Mouse (Mus musculus) left cerebral cortex, adult 2 months (tissue): ENCODE results near the gene Ppfia1. TPM values are rescaled to one million over a fixed set of nuclear protein-coding genes. Genes with fewer than 3 reads are reported as not detected.

Experiments
- DNase-seq, 2 experiments: peaks; one replicate each; pipeline ENCODE4 v3.0.0; 2021 to 2022; ENCODE audit warnings: low spot score in 2 of 2, mixed read lengths in 1 of 2; ENCODE audit errors: extremely low spot score in 1 of 2
- H3K27ac ChIP-seq: fragments of 200-600 bp; 2 replicates; pipeline ENCODE4 v1.8.1; 2022
- H3K4me3 ChIP-seq: fragments of 200-600 bp; 2 replicates; pipeline ENCODE4 v1.8.1; 2022
- CTCF ChIP-seq: fragments of 200-600 bp; IDR thresholded peaks from 2 replicates; pipeline ENCODE4 v1.8.1; 2022; ENCODE audit warnings: antibody characterized with exemption, mild to moderate bottlenecking, moderate library complexity
- intact Hi-C: fragments of 180-260 bp; cut with DNase I; formaldehyde crosslinking; loops from one replicate; pipeline ENCODE4 v1.15.1; 2025
- total RNA-seq, 2 experiments: library from RNA; stranded (reverse); gene quantifications; 2 replicates each; pipeline ENCODE4 v1.2.3; 2021

Gene Ppfia1
- total RNA-seq, 2 experiments from 2014 or later, result 35.9 to 37.3 TPM

DNA sequence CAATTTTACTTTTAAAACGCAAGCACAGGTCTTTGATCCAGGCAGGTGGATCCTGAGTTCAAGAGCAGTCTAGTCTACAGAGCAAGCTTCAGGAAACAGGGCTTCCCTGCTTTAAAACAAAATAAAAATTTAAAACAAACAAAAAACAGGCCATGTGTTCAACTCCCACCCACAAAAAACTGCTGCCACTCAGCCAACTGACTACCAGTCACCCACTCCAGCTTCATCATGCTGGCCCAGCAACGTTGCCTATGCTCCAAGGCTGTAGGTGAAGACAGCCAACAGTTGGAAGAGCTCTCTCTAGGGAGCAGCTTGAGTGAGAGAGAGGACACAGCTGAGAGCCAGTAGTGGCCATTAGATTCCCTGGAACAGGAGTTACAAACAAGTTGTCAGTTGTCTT, 31.6 kb downstream of the Ppfia1 start:
- DNase-seq, result no peak
- intact Hi-C loops, result no loop called here
- Histone ChIP-seq H3K27ac (no peak overlapping the region), H3K4me3 (no peak overlapping the region)
- no peak for TF ChIP-seq CTCF

DNA sequence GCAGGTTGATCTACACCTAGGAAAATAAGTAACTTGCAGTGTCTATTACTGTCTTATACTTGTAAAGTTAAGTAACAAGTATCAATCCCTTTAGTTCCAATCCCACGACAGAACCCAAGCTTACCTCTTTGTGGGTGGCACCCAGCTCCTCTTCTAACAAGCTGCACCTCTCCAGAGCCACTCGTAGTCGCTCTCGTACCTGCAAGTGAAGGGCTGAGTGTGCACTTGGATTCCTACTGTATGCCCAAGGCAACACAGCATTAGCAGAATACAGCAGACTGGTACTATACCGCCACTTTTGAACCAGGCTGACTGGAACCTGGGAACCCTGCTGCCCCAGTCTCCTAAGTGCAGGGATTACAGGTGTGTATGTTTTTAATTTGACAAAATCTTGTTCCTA, 33.7 kb downstream of the Ppfia1 start:
- no peak overlapping the region for H3K4me3 ChIP-seq
- no peak for TF ChIP-seq CTCF
- no peak for DNase-seq
- no peak overlapping the region for H3K27ac ChIP-seq
- intact Hi-C loops, result no loop called here

DNA sequence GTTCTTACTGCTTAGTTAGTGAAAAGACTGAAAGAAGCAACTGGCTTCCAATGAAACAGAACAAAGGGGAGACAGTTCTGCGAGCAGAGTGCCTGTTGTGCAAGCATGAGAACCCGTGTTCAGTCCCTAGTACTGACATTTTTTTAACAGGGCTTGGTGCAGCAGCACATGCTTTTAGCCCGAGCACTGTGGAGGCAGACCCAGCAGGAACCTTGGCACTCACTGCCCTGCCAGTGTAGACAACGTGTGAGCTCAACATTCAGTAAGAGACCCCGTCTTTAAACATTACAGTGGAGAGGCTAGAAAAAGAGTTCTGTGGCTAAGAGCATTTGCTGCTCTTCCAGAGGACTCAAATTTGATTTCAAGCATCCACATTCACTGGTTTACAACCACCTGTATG, 36.8 kb downstream of the Ppfia1 start:
- no peak for TF ChIP-seq CTCF
- no peak for DNase-seq
- intact Hi-C loops, result no loop called here
- H3K4me3 ChIP-seq, result no peak overlapping the region
- H3K27ac ChIP-seq, result no peak overlapping the region

DNA sequence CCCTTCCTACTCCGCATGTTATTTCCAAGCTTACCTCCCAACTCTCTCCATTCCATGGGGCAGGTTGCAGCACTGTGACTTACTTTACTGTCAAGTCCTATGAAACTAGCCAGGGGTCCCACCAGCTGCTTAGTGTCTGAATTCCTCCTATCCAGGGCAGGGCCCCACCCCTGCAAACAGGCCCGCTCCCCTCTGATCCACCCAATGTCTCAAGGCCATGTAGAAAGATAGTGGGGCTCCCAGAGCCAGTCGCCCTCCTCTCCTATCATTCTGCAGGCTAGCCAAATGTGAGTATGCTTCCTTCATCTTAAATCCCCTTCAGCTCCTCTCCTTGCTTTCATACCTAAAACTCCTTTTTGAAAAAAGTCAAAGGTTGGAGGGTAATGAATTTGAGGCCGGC, 44.4 kb downstream of the Ppfia1 start:
- Histone ChIP-seq H3K4me3 (no peak overlapping the region), H3K27ac (no peak overlapping the region)
- intact Hi-C loops, result no loop called here
- DNase-seq, result no peak
- TF ChIP-seq CTCF, result no peak

DNA sequence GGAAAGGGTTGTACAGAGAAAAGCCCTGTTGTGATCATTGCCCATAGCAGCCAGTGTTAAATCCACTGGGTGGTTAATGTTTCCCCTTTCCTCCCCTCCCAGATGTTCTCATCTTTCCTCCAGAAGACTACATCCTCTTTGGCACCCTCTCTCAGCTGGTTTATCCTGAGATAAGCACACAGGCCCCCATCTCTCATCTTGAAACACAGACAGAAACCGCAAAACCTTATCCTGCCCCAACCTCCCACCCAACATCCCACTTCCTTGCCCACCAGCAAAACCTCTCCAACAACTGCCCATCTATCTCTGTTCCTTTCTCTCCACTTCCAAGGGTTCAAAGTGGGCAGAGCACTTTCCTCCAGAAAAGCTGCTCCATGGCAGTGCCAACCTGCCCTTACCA, 46.7 kb downstream of the Ppfia1 start:
- H3K4me3 ChIP-seq, result no peak overlapping the region
- no peak for TF ChIP-seq CTCF
- DNase-seq, result no peak
- no peak overlapping the region for H3K27ac ChIP-seq
- intact Hi-C loops, result no loop called here

DNA sequence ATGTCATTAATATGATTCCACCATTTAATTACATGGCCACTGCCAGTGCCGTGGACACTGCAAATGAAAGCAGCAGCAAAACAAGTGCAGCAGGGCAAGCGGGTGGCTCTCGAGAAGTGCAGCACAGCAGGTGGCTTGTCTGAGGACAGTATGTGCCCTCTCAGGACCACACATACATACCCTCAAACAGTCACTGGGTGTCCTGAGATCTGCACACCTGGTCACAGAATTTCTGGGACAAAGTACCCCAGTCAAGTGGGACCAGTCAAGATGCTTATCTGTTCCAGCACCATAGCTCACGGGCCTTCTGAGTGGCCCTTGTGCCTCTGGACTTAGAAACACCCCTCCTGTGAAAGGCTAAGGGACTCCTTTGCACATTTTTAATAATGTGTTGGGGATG, 49.6 kb downstream of the Ppfia1 start:
- DNase-seq, result no peak
- intact Hi-C loops, result no loop called here
- TF ChIP-seq CTCF, result no peak
- no peak overlapping the region for H3K4me3 ChIP-seq
- H3K27ac ChIP-seq, result no peak overlapping the region

GRCm38 (mm10) chr7:144492931-144493330, 60.6 kb downstream of the Ppfia1 start:
- TF ChIP-seq CTCF, result no peak
- no peak for DNase-seq
- intact Hi-C loops, result no loop called here
- no peak overlapping the region for H3K4me3 ChIP-seq
- no peak overlapping the region for H3K27ac ChIP-seq

GRCm38 (mm10) chr7:144490201-144490873, 63.2 kb downstream of the Ppfia1 start:
- intact Hi-C loops, result no loop called here

DNA sequence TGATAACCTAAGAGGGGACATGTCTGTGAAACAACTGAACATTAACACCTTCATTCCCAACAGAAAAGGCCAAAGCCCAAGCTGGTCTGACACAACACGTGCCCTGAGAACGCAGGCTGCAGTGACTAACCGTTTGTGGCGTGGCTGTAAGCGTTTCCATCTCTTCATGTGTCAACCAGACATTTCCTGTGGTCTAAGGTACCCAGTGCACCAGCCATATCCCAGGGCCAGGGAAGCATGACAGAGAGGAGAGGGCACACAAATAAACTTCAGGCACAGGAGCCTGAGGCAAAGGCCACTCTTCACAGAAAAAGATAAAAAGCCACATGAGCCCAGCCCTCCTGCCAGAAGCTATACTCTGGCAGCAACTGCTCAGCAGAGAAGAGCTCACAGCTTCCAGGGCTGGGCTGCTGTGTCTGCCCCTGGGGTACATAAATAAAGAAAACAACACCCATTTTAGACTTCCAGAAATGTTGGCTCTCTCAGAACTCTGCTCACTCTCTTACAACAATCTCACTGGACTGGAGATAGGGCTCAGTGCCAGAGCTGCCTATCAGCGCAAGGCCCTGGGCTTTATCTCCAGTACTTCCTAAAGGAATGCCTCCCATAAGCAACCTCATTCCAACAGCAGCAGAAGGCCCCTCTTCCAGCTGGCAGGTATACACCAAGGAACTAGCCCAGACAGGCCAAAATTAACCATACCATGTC, 64.3 kb downstream of the Ppfia1 start:
- no peak overlapping the region for H3K4me3 ChIP-seq
- H3K27ac ChIP-seq, result no peak overlapping the region
- TF ChIP-seq CTCF, result no peak
- no peak for DNase-seq
- intact Hi-C loops, result no loop called here

More at GRCm38 (mm10) chr7:144490201-144490873, 63.2 kb downstream of the Ppfia1 start:
- TF ChIP-seq CTCF, result no peak
- Histone ChIP-seq H3K27ac (no peak overlapping the region), H3K4me3 (no peak overlapping the region)
- no peak for DNase-seq

DNA sequence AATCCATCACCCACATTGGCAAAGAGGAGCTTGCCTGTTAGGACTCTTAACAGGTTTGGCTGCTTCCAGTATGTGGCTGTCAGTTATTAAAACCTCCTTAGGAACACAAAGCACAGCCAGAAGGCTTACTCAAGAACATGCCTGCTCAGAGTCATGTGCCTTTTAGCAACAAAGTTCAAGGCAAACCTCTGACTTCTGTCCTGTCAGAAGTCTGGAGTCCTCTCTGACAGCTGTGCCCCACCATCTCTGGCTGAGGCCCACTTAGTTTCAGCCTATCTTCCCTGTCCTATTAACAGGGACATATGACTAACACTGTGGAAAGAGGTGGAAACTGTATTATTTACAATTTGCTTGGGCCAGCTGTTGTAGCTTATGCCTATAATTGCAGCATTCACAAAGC, 73.2 kb downstream of the Ppfia1 start:
- intact Hi-C loops, result no loop called here
- Histone ChIP-seq H3K27ac (no peak overlapping the region), H3K4me3 (no peak overlapping the region)
- DNase-seq, result no peak
- no peak for TF ChIP-seq CTCF

DNA sequence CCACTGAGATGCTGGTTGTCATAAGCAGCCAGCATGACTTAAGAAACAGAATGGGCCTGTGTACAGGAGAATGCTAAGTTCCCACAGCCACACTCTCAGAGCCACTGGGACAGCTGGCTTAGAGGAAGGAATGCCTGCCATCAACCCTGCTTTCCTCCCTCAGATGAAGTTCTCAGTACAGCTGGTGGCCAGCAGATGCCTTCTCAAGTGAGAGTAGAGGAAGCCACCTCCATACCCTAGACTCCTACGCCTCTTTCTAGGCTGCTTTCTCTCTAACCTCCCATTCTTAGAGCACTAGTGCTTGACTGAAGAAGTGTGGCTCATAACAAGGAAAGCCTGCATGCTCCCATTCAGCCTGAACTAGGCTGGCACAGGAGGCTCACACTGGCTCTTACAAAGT, 74.0 kb downstream of the Ppfia1 start:
- peak; percentile 43 to 52 for DNase-seq
- no peak overlapping the region for H3K4me3 ChIP-seq
- TF ChIP-seq CTCF, result no peak
- no peak overlapping the region for H3K27ac ChIP-seq
- intact Hi-C loops, result loop anchor here (10.0 kb wide), 1 partner anchor 645 kb away; no protein-coding TSS in a partner anchor

DNA sequence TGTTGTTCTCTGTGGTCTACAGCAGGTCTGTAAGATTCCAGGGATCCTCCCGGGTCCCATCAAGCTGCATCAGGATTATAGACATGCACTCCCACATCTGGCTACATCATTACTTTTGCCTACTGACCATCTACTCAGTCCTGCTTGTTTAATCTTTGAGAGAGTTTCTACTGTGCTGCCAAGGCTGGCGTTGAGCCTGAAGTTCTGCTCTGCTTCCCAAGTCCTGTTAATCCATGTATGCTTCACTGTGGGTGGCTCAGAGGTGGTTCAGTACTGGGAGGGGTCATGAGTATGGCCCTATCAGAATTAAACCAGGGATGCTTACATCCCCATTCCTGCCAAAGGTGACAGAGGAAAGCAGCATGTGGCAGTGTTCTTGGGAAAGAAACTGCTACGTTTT, 77.8 kb downstream of the Ppfia1 start:
- TF ChIP-seq CTCF, result no peak
- no peak overlapping the region for H3K27ac ChIP-seq
- no peak overlapping the region for H3K4me3 ChIP-seq
- intact Hi-C loops, result loop anchor here (10.0 kb wide), 1 partner anchor 641 kb away; no protein-coding TSS in a partner anchor
- no peak for DNase-seq

DNA sequence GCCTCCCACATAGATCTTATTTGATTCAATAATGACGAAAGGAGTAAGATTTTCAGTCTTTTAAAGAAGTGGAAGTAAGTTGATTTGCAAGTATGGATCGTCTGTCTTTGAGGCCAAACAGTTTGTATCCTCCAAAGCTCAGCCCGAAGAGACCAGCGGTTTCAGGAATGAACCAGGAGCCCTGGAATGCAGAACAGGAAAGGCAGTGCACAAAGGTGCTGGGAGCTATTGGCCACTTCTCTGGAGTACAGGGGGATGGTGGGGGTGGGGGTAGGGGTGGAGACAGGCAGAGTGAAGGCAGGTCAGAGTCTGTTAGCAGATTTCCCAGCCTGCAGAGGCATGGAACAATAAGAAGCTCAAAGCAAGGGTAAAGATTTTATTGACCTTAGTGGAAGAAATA, 80.0 kb downstream of the Ppfia1 start:
- intact Hi-C loops, result loop anchor here (5.0 to 10.0 kb wide), 2 partner anchors 439 to 639 kb away; no protein-coding TSS in a partner anchor

More for the DNA sequence above, 80.0 kb downstream of the Ppfia1 start:
- no peak overlapping the region for H3K27ac ChIP-seq
- TF ChIP-seq CTCF, result no peak
- no peak overlapping the region for H3K4me3 ChIP-seq
- no peak for DNase-seq
